Mouse (Mus musculus): ENCODE measurements around the gene Bnc2.

DNA sequence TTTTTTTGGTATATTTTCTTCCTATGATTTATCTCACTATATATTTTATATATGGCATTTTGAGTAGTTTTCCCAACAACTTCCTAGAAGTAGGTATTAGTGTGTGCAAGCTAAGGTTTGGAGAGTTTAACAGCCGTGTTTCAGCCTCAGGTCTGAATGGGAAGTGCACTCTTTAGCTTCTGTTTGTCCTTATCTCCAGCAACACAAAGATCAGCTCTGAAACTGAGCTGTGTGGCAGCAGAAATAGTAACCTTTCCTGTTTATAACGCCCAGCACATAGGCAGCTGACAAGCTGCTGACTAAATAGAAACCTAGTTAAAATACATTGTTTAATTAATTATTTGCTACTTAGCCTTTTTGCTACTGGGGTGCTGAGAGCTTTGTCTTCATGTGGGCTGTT lies 353.5 kb downstream of the Bnc2 start:
- TF ChIP-seq CTCF (IDR thresholded peaks at IDR 0.05; ENCODE audit: control insufficient read depth, insufficient read depth, low read length) (no peak), POLR2A (IDR thresholded peaks at IDR 0.05; ENCODE audit: borderline replicate concordance, control insufficient read depth, low read depth, low read length) (no peak)
